Mouse (Mus musculus) cerebellum, adult (tissue): Measurements from ENCODE around the gene Calu.
"Not testable (repeated sequence)": the region's sequence is repeated elsewhere in the genome, so short reads cannot be mapped to it uniquely, and the experiment has no call there.

ENCODE experiments used
- ATAC-seq: cut with Nextera tagmentation; 2 replicates; pipeline ENCODE4 v1.9.2; 2017; ENCODE audit warnings: mild to moderate bottlenecking, moderate library complexity, mixed read lengths; ENCODE audit not compliant: insufficient number of reproducible peaks, low FRiP score, low TSS enrichment

The Calu gene

GRCm38 (mm10) chr6:29362246-29363128 is 14.6 kb downstream of the Calu start:
- ATAC-seq, result no peak

GRCm38 (mm10) chr6:29363129-29363515 is 15.3 kb downstream of the Calu start:
- ATAC-seq, result no peak

GRCm38 (mm10) chr6:29365277-29365676 is 17.4 kb downstream of the Calu start:
- no peak for ATAC-seq

- no peak for ATAC-seq
These were observed 29.5 kb downstream of the Calu start for GRCm38 (mm10) chr6:29377386-29377785.

GRCm38 (mm10) chr6:29378678-29379077 is 30.8 kb downstream of the Calu start:
- ATAC-seq, result no peak

- no peak for ATAC-seq
These were observed 32.1 kb downstream of the Calu start for GRCm38 (mm10) chr6:29379954-29380353.

- ATAC-seq, result no peak
These were observed 34.6 kb downstream of the Calu start for GRCm38 (mm10) chr6:29382442-29382841.

- ATAC-seq, result peak; percentile 49; the same call in 1 of the 2 replicates
These were observed 40.2 kb downstream of the Calu start, which contains the start of gene Opn1sw for GRCm38 (mm10) chr6:29388052-29388518. Opn1sw (minus strand) TSS chr6:29388468.

- ATAC-seq, result peak; percentile 82
These were observed 40.8 kb downstream of the Calu start for GRCm38 (mm10) chr6:29388606-29389080.

- no peak for ATAC-seq
These were observed 41.6 kb downstream of the Calu start for GRCm38 (mm10) chr6:29389425-29389824.

GRCm38 (mm10) chr6:29390500-29390899 is 42.6 kb downstream of the Calu start:
- not testable (repeated sequence) for ATAC-seq

GRCm38 (mm10) chr6:29391241-29391640 is 43.4 kb downstream of the Calu start:
- not testable (repeated sequence) for ATAC-seq

GRCm38 (mm10) chr6:29391802-29392201 is 43.9 kb downstream of the Calu start:
- no peak for ATAC-seq

- no peak for ATAC-seq
These were observed 46.4 kb downstream of the Calu start for GRCm38 (mm10) chr6:29394286-29394685.

- peak; percentile 85 for ATAC-seq
These were observed 48.2 kb downstream of the Calu start, which contains the start of gene Ccdc136 for GRCm38 (mm10) chr6:29395910-29396713. Ccdc136 (plus strand) TSS chr6:29396309.

- peak; percentile 69 for ATAC-seq
These were observed 49.1 kb downstream of the Calu start for GRCm38 (mm10) chr6:29396714-29397540.

- ATAC-seq, result peak; percentile 43; the same call in 1 of the 2 replicates
These were observed 49.7 kb downstream of the Calu start for GRCm38 (mm10) chr6:29397575-29397974.

GRCm38 (mm10) chr6:29399851-29400250 is 52.0 kb downstream of the Calu start:
- ATAC-seq, result no peak

- ATAC-seq, result no peak
These were observed 54.9 kb downstream of the Calu start for GRCm38 (mm10) chr6:29402693-29403342.
